Comparison of ENCODE assay signal across 25 mouse cellular contexts in genomic region chr11:97983983-97984382, GRCm38 (mm10). TPM values are rescaled to one million over a fixed set of nuclear protein-coding genes. Genes with fewer than 3 reads are reported as not detected.
DNase-seq lines count a peak whose midpoint lies in the region; ATAC-seq and TF ChIP-seq lines count a peak whose summit lies in the region.
"Had no signal": no experiment of that assay in that cellular context is flagged by ENCODE, and none has a peak within 500 bp of the region (broad histone marks: within the 10 kb centered on the region; RNA-seq: fewer than 3 reads in every experiment).

No protein-coding gene starts in this region.

- peak; percentile 12; the same call in 1 of the 2 replicates for TF ChIP-seq CTCF in lung, embryonic 14.5 days (IDR thresholded peaks at IDR 0.05; ENCODE audit: low read depth)

- no peak overlapping the region for H3K4me3 ChIP-seq in lung, embryonic 14.5 days (ENCODE audit: low read depth, low read length)
- no peak overlapping the region for H3K4me3 ChIP-seq in heart, embryonic 10.5 days
- H3K4me3 ChIP-seq: embryonic facial prominence, embryonic 15.5 days; kidney, embryonic 15.5 days; limb, embryonic 13.5 days; midbrain, embryonic 12.5 days; neural tube, embryonic 12.5 days had no signal

- no peaks in the 10 kb centered on the region for H3K9me3 ChIP-seq in lung, embryonic 14.5 days (ENCODE audit: low read depth, low read length)
- no peaks in the 10 kb centered on the region for H3K9me3 ChIP-seq in heart, embryonic 10.5 days
- H3K9me3 ChIP-seq: embryonic facial prominence, embryonic 15.5 days; kidney, embryonic 15.5 days; limb, embryonic 13.5 days; midbrain, embryonic 12.5 days; neural tube, embryonic 12.5 days had no signal

- H3K4me1 ChIP-seq in lung, embryonic 14.5 days (ENCODE audit: insufficient read depth) = no peaks in the 10 kb centered on the region
- H3K4me1 ChIP-seq in heart, embryonic 10.5 days = peaks cover 22% of the 10 kb centered on the region

- no peak overlapping the region for H3K4me2 ChIP-seq in lung, embryonic 14.5 days
- H3K4me2 ChIP-seq: embryonic facial prominence, embryonic 15.5 days; heart, embryonic 11.5 days; hindbrain, embryonic 14.5 days; kidney, embryonic 15.5 days; limb, embryonic 13.5 days; midbrain, embryonic 12.5 days; neural tube, embryonic 12.5 days had no signal

- H3K27ac ChIP-seq in lung, embryonic 14.5 days (ENCODE audit: low read depth) = no peak overlapping the region
- no peak overlapping the region for H3K27ac ChIP-seq in heart, embryonic 10.5 days
- H3K27ac ChIP-seq: embryonic facial prominence, embryonic 15.5 days; gastrocnemius, adult 2 months; hindbrain, embryonic 14.5 days; kidney, embryonic 15.5 days; limb, embryonic 13.5 days; liver, embryonic 14.5 days; midbrain, embryonic 12.5 days; neural tube, embryonic 12.5 days had no signal

- H3K9ac ChIP-seq in lung, embryonic 14.5 days = no peak overlapping the region
- H3K9ac ChIP-seq: embryonic facial prominence, embryonic 15.5 days; forebrain, postnatal 0 days; hindbrain, embryonic 14.5 days; kidney, embryonic 15.5 days; limb, embryonic 13.5 days; liver, embryonic 14.5 days; midbrain, embryonic 12.5 days; neural tube, embryonic 12.5 days had no signal

- H3K27me3 ChIP-seq in lung, embryonic 14.5 days (ENCODE audit: insufficient read depth, low read length) = peaks cover 24% of the 10 kb centered on the region
- H3K27me3 ChIP-seq in heart, embryonic 10.5 days (ENCODE audit: insufficient read depth, poor library complexity, severe bottlenecking) = peaks cover 66% of the 10 kb centered on the region

- ATAC-seq in lung, embryonic 14.5 days (ENCODE audit: insufficient read depth) = no peak
- ATAC-seq: CD4-positive, CD25-positive, alpha-beta regulatory T cell, adult 4 months; forebrain, postnatal 0 days; intestine, postnatal 0 days; lung, postnatal 0 days had no signal

- WGBS in lung, embryonic 14.5 days = 63% methylated on average over 1 of the region's 1 CpGs
- WGBS in heart, embryonic 10.5 days = 75% methylated on average over 1 of the region's 1 CpGs

- DNase-seq in lung, embryonic 14.5 days = no peak
- no peak for DNase-seq in lung, postnatal 36 days
- DNase-seq in B cell, adult 2 months = peak; percentile 36 to 42
- DNase-seq in NIH3T3 (ENCODE audit: low read depth) = peak; percentile 38
- peak; percentile 67 for DNase-seq in thymus, postnatal 4 days
- no peak for DNase-seq in heart, embryonic 10.5 days (ENCODE audit: low spot score)
- no peak for DNase-seq in c-Kit-positive CD71-positive TER-119-positive erythroid progenitor cells, embryonic 14.5 days (ENCODE audit: low spot score)
- DNase-seq: adrenal gland, postnatal 25 days; cerebellum, adult 11-12 months; cerebellum, postnatal 36 days; forebrain, postnatal 0 days; gastrocnemius, adult 2 months; heart, postnatal 14 days; right cerebral cortex, adult 18-20 months had no signal

- no peaks in the 10 kb centered on the region for H3K36me3 ChIP-seq in lung, embryonic 14.5 days (ENCODE audit: insufficient read depth)
- H3K36me3 ChIP-seq in heart, embryonic 10.5 days = no peaks in the 10 kb centered on the region
- H3K36me3 ChIP-seq: embryonic facial prominence, embryonic 15.5 days; kidney, embryonic 15.5 days; limb, embryonic 13.5 days; midbrain, embryonic 12.5 days; neural tube, embryonic 12.5 days had no signal

RNA-seq across cellular contexts. Expression of gene Plxdc1, which starts 2.3 kb away (rescaled TPM):
- 0.53 and 0.64 TPM in 2 replicates for polyA plus RNA-seq in lung, embryonic 14.5 days (2014; fragmentation: Nextera tagmentation; extraction: Ambion mirVana)
- polyA plus RNA-seq in heart, embryonic 10.5 days (2016; fragmentation: Nextera tagmentation; extraction: Ambion mirVana) = not detected in 2 replicates
- polyA plus RNA-seq: heart, embryonic 11.5 days had no signal

RNA-seq across cellular contexts. Expression of gene Arl5c, which starts 12.0 kb away (rescaled TPM):
- 11.4 and 11.5 TPM in 2 replicates for polyA plus RNA-seq in lung, embryonic 14.5 days (2014; fragmentation: Nextera tagmentation; extraction: Ambion mirVana)
- polyA plus RNA-seq in heart, embryonic 10.5 days (2016; fragmentation: Nextera tagmentation; extraction: Ambion mirVana) = 9.8 and 15.7 TPM in 2 replicates

RNA-seq across cellular contexts. Expression of gene Cacnb1, which starts 38.9 kb away (rescaled TPM):
- 5.4 and 5.5 TPM in 2 replicates for polyA plus RNA-seq in lung, embryonic 14.5 days (2014; fragmentation: Nextera tagmentation; extraction: Ambion mirVana)
- polyA plus RNA-seq in heart, embryonic 10.5 days (2016; fragmentation: Nextera tagmentation; extraction: Ambion mirVana) = 4.6 and 5.3 TPM in 2 replicates

RNA-seq across cellular contexts. Expression of gene Rpl19, which starts 42.5 kb away (rescaled TPM):
- polyA plus RNA-seq in lung, embryonic 14.5 days (2014; fragmentation: Nextera tagmentation; extraction: Ambion mirVana) = 1,155 and 1,171 TPM in 2 replicates
- polyA plus RNA-seq in heart, embryonic 10.5 days (2016; fragmentation: Nextera tagmentation; extraction: Ambion mirVana) = 867 and 1,011 TPM in 2 replicates

Comparison
In these comparisons a context has a peak if more than half of its experiments do, and no peak if none do; other contexts are left out.
1. DNase-seq: peak in B cell, adult 2 months (2 of 2), NIH3T3 (single experiment) and thymus, postnatal 4 days (single experiment); none in lung, embryonic 14.5 days (single experiment), lung, postnatal 36 days (single experiment), heart, embryonic 10.5 days (single experiment) and c-Kit-positive CD71-positive TER-119-positive erythroid progenitor cells, embryonic 14.5 days (single experiment).